Mouse (Mus musculus) cerebellum, adult 2 months (tissue): ENCODE results near the gene Atrnl1.

Experiments
- CTCF ChIP-seq: fragments of 200-500 bp; IDR thresholded peaks from 2 replicates; pipeline ENCODE4 v1.5.1; 2011; ENCODE audit warnings: low read depth, mild to moderate bottlenecking, control low read depth, low read length, moderate library complexity, borderline replicate concordance; ENCODE audit not compliant: insufficient read depth
- POLR2A ChIP-seq: fragments of 200-500 bp; IDR thresholded peaks from 2 replicates; pipeline ENCODE4 v1.6.1; 2011; ENCODE audit warnings: low read length, control low read depth, borderline replicate concordance; ENCODE audit not compliant: insufficient read depth

- TF ChIP-seq CTCF (no peak), POLR2A (no peak)
These were observed 384.2 kb downstream of the Atrnl1 start for GRCm38 (mm10) chr19:57995015-57995414.
